Mouse (Mus musculus): ENCODE measurements around the gene Tmc5. TPM values are rescaled to one million over a fixed set of nuclear protein-coding genes. Genes with fewer than 3 reads are reported as not detected.

Tmc5 gene
- total RNA-seq, 2 experiments from 2014 or later = 0.21 TPM; not detected in 1

DNA sequence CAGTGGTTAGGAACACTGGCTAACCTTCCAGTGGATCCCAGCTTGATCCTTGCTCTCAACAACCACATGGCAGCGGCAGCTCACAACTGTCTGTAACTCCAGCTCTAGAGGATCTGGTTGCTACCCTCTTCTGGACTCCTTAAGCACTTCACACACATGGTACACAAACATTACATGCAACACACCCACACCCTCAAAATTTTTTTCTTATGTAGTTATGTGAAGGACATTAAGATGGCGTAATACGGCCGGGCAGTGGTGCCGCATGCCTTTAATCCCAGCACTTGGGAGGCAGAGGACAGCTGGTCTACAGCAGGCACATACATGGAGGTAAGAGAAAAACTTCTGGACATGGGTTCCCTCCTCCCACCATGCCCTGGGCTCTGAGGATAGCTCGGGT lies 99.0 kb downstream of the Tmc5 start:
- no peak for DNase-seq

DNA sequence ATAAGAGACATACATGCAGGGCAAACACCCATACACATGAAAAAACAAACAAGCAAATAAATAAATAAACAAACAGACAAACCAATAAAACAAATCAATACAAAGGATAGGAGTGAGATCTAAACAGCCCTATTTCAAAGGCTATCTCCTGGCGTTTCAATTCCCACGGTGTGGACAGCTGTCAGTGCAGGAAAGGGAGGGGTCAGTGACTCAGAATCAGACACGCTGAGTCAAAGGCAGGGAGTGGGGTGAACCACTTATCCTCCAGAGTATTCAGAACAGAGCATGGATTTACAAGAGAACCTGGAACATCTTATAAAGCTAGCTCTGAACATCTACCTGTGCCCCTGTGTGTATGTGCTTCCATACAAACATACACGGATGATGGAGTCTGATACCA lies 100.1 kb downstream of the Tmc5 start:
- no peak for DNase-seq

DNA sequence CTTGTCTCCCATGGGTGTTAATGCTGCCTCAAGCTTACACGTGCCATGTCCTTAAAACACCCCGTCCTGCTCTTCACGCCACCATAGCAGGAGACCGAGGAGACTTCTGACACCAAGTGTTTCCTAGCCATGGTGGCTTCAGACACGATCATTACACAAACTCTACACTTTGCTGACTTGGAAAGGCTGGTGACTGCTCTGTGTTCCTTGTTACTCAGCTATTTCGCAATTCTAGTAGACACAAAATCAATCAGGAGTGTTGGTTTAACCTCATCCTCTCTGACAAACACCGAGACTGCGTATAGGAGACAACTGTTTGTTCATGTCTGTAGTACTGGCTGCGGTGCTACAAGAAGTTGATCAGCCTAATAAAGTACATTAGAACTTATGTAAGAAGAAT lies 101.8 kb downstream of the Tmc5 start:
- no peak for DNase-seq

DNA sequence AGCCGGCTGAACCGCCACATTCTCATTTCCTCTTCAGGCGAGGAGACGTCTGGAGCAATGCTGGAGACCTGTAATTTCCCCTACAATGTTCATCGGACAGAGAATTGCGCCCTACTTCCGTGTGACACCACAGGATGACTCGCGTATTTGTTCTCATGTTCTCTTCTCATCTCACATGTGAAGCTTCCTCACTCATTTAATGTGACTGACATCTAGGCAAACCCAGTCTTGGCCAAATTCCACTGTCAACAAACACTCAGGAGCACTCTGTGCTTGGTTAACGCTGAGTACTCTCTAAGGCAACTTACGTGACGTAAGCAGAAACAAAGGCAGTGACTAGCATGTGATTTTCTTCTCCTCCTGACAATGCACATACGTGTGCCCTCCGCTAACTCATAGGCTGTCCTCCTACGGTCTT lies 106.1 kb downstream of the Tmc5 start:
- no peak for DNase-seq

DNA sequence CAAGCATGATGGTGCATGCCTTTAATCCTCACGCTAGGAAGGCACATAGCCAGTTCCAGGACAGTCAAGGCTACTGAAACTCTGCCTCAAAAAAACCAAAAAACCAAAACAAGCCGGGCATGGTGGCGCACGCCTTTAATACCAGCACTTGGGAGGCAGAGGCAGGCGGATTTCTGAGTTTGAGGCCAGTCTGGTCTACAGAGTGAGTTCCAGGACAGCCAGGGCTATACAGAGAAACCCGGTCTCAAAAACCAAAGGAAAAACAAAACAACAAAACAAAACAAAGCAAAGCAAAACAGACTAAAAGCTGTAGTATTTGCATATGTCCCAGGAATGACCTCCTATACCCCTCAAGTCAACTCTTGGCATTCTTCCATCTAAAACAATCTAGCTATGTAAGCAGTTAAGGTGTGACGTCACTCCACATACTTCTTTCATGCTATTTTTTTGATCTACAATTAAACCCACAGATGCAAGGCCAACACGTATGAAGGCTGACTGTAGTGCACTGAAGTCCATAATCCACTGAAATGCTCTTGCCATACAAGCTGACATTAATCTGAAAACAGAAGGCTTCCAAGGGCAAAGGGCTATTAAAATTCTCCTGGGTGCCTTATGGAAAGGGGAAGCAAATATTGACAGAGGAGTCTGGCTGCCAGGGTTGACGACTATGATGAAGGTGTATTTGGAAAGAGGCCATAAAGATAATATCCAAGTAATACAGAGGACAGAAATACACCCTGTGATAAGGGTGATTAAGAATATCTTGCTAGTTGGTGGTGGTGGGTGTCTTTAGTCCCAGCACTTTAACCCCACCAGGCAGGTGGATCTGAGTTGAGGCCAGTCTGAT lies 107.1 kb downstream of the Tmc5 start:
- no peak for DNase-seq

DNA sequence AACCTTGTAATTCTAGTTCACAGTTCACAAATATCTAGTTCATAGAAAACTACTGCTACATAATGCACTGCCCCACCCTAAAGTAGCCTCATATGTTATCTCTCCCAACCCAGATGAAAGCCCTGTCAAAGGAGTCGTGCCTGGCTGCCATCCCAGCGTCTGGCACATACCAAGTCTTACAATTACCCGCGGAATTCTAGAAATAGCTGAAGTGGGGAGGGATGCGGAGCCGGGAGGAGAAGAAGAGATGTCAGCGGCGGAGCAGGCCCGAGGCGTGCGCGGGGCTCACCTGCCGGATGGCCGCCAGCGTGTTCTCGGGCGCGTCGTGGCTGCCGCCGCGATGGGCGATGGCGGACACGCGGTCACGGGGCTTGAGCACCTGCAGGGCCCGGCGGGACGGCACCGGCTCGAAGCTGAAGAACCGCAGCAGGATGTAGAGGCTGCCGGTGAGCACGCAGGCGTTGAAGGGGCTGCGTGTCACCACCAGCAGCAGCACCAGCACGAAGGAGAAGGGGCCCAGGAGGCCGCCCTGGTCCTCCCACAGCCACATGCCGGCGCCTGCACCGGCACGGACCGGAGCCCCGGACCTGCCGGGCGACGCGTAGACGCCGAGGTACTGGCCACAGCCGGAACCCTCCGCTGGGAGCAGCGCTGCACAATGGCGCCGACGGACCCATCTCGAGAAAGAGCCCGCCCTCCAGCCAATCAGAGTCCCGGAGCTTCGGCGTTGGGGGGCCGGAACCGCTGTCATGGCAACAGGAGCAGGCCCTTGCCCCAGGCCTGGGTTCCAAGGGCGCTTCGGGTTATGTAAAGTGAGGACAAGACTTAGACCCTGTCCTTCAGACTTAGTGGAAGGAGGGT lies 108.2 kb downstream of the Tmc5 start, which contains the start of gene Gde1:
Gene Gde1 (minus strand): TSS at position 678 of the 861 bp plus-strand sequence.
- peak; percentile 90 for DNase-seq

DNA sequence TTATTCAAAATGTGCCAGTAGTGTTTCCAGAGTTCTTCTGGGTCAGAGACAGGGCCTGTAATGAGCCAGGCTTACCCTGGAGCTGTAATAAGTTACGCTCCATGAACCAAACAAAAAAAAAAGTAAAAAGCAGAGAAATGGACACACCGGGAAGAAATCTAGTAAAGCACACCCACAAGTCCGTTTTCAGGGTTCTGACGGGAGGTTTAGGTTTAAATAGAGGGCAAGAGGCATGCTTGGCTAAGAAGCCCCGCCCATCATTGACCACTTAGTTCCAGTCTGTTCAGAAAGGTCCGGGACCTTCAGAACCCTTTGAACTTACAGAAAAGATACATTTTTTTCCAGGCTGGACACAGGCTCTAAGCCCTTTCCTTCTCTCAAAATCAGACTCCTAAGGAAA lies 109.0 kb downstream of the Tmc5 start:
- no peak for DNase-seq

DNA sequence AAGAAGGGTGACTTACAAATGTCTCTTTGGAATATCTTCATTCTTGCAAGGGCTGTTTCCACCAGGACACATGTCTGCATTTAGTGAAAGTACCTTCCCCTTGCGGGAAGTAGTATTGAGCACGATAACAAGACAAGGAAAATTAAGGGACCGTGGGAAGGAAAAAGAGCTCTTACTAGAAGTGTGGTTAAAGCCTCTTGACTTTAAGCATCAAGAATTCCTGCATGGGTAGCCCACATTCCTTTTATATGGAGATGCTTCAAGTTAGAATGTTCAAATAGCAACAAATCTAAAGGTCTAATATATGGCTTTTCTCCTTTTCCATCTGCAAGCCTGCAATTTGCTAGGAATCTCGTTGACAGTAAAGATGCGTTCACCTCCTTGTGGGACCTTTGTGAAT lies 109.4 kb downstream of the Tmc5 start:
- no peak for DNase-seq

DNA sequence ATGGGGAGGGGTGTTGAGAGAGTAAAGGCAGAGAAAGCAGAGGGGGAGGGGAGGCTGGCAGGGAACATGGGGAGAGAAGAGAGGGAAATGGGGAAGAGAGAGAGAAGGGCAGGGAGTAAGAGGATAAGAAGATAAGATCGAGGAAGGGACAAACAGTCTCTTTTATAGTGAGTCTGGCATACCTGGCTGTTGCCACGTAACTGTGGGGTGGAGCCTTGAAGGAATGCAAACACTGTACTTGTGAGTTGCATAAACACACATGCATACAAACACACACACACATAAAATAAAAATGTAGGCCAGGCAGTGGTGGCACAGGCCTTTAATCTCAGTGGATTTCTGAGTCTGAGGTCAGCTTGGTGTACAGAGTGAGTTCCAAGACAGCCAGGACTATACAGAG lies 110.1 kb downstream of the Tmc5 start:
- DNase-seq = no peak

DNA sequence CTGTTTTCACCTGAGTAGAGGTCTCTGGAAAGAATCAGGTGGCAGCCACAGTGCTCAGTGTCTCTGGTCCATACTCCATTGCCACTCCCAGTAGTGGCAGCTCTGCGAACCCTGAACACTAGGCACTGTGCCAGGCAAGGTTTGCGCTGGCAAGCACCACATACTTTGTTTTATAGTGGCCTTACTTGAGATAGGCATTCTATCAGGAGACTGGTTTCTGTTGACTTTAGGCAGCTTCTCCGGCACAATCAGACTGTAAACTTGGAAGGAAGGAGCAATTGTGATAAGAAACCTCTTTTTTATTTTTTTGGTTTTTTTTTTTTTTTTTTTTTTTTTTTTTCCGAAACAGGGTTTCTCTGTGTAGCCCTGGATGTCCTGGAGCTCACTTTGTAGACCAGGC lies 110.9 kb downstream of the Tmc5 start:
- DNase-seq = no peak

DNA sequence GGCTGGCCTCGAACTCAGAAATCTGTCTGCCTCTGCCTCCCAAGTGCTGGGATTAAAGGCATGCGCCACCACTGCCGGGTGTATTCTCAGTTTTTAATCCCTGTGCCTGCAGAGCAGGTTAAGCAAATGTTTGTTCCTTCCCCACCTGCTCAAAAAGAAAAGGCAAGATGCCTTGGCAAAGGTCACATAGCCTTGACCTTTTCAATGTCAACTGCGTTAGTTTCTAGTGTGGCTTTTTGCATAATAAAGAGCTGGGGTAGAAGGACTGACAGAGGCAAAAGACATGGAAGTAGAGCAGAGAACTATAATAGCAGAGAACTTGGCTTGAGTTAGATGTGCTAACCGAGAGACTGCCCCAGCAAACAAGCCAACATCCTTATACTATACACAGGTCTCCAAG lies 113.7 kb downstream of the Tmc5 start:
- no peak for DNase-seq

DNA sequence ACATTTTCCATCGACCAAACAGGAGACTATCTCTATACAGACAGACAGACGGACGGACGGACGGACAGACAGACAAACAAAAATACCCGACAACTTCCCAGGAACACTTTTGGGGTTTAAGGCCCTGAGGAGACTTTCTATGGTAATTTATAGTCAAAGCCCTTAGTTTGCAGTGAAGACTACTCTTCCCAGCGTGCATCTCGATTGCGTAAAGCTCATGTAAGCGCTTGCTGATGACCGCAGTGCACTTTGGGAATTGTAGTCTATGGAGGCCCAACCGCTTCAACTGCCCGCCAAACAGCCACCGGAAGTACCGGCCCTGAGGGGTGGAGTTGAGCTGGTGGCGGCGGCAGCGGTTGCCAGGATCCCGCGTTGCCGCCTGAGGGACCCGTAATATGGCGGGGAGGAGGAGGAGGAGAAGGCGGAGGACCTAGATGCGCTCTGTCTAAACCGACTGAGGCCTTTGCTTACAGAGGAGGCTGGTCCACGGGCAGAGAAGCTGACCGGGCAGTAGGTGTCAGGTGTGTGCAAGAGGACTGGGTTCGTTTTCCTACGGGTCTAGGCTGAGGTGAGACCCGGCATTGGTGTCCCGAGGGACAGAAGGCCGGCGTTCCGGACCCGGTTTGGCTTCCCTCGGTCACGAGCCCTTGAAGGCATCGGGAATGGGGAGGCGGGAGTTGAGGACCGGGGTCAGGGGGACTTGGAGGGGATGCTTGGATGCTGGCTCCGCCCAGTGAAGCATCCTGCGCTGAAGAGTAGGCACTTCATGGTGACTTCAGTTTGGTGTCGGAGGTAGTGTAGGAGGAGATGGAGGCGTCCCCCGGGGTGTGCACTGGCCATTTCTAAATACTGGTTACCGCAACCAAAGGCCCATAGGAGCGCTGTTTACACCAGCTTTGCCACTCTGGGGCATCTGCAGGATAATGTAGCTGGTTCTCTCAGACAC lies 115.4 kb downstream of the Tmc5 start, which contains the start of gene Ccp110:
Gene Ccp110 (plus strand): TSS at position 325 of the 946 bp plus-strand sequence.
- peak; percentile 93 for DNase-seq

DNA sequence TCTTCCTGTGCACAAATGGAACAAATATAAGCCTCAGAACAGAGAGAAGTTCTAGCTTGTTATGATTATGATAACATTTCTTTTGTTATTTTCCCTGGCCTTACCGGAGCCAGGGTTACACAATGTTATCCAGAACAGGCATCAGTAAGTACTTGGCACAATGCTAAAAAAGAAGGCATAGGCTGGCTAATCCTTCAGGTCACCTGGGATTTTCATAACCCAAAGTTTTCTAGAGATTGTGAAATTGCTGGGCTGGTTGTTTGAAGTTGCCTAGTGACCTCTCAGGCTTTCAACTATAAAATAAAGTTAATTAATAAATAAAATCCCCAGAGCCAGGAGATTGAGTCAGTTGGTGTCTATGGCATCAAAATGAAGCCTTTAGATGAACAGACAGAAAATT lies 117.8 kb downstream of the Tmc5 start:
- no peak for DNase-seq

DNA sequence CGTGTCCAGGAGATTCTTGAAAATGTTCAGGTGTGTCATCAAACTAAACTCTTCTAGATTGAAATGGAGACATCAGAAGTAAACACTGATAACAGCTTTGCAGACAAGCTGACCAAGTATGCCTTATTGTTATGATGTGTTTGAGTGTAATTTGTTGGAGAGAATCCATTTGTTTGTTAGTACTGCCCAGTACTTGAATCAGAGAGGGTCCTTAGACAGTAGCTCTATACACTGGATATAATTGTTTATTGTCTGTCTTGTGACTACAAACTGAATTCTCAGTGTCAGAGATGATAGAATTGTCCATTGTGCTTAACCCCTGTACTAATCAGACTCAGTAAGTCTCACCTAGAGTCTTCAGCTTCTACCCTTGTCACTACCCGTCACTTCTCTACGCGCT lies 121.0 kb downstream of the Tmc5 start:
- no peak for DNase-seq

DNA sequence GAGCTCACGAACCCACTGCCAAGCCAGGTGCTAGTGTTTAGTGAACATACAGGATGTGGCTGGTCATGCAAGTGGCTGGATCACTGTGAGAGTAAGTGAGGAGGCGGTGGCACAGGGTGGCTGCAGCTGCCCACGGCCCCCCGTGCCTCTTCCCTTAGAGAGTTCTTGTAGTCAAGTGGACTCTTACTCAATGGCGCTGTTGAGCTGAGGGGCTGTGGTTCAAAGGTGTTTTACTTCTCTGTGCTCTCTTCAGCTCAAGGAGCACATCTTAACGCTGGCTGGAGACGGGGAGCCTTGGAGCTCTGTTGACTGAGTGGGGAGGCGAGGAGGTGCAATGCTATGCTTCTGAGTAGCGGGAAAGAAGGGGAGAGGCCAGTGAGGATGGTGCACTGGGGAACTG lies 126.8 kb downstream of the Tmc5 start:
- DNase-seq = no peak

Other genes with a start within 250 kb of the Tmc5 start
- under 1 TPM; 0.64 to 0.74 TPM for gene Syt17, start 149.1 kb upstream of the Tmc5 start, total RNA-seq (2021)
- gene Itpripl2, start 105.3 kb upstream of the Tmc5 start, total RNA-seq (2021) = 10 to 100 TPM; 10.4 to 11.4 TPM
- gene Coq7, start 63.9 kb upstream of the Tmc5 start, total RNA-seq (2021) = 10 to 100 TPM; 59.5 to 62.9 TPM
- 10 to 100 TPM in 1 of 2 experiments, 1 to 10 TPM in 1; 7.3 to 10.6 TPM for gene Tmc7, start 12.6 kb upstream of the Tmc5 start, total RNA-seq (2021)
- 10 to 100 TPM; 32.7 to 38.1 TPM for gene Gde1, start 108.5 kb downstream of the Tmc5 start, total RNA-seq (2021)
- 1 to 10 TPM; 2.4 to 2.8 TPM for gene Ccp110, start 115.3 kb downstream of the Tmc5 start, total RNA-seq (2021)
- gene Vps35l, start 142.9 kb downstream of the Tmc5 start, total RNA-seq (2021) = 10 to 100 TPM; 16.5 to 18.7 TPM

All from gastrocnemius, postnatal 25 days (tissue).